Mouse (Mus musculus): ENCODE results near the gene Pm20d1.

The Pm20d1 gene

DNA sequence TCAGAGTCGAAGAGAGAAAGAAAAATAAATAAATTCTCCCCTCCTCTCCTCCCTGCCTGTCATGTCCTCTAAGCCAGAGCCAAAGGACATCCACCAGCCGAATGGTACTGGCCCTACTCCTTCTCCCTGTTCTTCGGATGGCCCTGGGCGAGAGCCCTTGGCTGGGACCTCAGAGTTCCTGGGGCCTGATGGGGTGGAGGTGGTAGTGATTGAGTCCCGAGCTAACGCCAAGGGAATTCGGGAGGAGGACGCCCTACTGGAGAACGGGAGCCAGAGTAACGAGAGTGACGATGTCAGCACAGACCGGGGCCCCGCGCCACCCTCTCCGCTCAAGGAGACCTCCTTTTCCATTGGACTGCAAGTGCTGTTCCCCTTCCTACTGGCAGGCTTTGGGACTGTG is 33.4 kb downstream of the Pm20d1 start:
- no peak for DNase-seq

DNA sequence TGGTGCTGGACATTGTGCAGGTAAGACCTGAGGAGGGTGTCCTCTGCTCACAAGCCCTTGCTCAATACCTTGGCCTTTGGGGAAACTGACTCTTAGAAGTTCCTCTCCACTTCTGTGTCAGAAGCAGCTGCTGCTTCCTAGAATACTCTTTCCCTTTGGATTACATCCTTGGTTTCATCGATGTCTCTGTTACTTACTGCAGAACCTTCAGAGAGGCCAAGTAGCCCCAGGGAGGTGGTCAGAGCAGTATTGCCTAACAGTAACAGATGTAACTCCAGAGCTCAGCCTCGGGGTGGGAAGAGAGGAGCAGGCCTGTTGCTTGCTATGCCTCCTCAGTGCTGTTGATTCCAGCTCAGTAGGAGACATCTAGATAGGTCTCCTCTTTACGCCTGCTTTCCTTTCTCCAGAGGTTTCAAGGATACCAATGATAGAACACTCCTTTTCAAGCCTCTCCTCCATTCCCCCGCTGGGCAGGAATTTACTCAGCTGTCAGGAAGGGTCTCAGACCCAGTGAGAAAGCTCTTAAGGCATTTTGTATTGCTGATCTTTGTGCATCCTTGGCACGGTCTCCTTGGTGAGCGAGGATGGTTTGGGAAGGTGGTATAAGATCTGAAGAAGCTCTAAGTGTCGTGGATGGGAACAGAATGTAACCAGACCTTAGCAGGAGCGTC is 33.9 kb downstream of the Pm20d1 start:
- DNase-seq = no peak

- DNase-seq = no peak
Observed at GRCm38 (mm10) chr1:131837035-131837434, 39.9 kb downstream of the Pm20d1 start.

GRCm38 (mm10) chr1:131838542-131838941 is 41.4 kb downstream of the Pm20d1 start:
- no peak for DNase-seq

- DNase-seq = no peak
Observed at GRCm38 (mm10) chr1:131839279-131839678, 42.1 kb downstream of the Pm20d1 start.

GRCm38 (mm10) chr1:131842221-131842620 is 45.0 kb downstream of the Pm20d1 start:
- no peak for DNase-seq

DNA sequence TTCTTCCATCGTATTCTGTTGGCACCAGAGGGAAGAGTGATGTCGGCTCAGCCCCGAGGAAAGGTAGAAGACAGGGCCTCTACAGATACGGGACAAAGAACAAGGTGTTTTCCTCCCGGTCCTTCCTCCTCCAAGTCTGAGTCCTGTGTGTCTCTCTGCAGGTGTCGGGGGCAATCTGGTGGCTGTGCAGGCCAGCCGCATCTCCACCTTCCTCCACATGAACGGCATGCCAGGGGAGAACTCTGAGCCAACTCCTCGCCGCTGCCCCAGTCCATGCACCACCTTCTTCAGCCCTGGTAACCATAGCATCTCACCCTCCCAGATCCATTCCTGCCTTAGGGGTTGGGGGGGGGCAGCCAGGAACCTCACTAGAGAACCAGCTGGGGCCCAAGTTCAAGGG is 46.6 kb downstream of the Pm20d1 start:
- no peak for DNase-seq

DNA sequence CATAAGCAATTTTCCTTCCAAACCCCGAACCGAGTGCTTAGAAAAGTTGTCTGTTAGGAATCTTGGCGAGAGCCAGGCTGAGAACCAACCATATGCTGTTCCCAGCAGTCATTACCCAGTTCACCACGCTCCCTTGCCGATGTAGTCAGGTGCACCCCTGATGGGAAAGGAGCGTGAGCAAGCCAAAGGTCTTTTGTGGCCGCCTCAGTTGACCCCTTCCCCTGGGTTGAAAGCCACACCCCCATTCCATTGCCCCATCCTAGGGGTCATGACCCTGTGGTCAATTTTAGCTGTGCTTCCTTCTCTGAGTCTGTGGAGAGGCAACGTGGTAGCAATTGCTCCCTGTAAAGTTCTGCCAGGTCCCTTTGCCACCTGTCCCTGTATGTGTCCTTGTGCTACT is 47.7 kb downstream of the Pm20d1 start:
- DNase-seq = no peak

- peak; percentile 74 for DNase-seq
Observed at GRCm38 (mm10) chr1:131846255-131846654, 49.1 kb downstream of the Pm20d1 start.

DNA sequence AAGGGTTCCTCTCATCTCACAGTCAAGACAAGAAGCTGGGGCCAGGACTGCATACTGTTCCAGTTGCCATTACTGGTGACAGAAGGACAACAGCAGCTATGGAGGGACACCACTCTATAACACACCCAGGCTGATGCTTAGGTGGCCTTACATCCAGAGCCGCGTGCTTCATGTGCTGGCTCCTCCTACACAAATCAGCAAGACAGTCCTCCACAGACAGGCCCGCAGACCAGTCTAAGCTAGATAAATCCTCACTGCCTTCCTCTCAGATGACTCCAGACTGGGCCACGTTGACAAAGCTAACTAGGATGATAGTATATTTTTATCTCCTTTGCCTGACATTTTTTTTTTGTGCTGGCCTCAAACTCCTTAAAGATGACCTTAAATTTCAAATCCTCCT is 64.6 kb downstream of the Pm20d1 start:
- DNase-seq = no peak

GRCm38 (mm10) chr1:131865596-131865995 is 68.4 kb downstream of the Pm20d1 start:
- DNase-seq = no peak

DNA sequence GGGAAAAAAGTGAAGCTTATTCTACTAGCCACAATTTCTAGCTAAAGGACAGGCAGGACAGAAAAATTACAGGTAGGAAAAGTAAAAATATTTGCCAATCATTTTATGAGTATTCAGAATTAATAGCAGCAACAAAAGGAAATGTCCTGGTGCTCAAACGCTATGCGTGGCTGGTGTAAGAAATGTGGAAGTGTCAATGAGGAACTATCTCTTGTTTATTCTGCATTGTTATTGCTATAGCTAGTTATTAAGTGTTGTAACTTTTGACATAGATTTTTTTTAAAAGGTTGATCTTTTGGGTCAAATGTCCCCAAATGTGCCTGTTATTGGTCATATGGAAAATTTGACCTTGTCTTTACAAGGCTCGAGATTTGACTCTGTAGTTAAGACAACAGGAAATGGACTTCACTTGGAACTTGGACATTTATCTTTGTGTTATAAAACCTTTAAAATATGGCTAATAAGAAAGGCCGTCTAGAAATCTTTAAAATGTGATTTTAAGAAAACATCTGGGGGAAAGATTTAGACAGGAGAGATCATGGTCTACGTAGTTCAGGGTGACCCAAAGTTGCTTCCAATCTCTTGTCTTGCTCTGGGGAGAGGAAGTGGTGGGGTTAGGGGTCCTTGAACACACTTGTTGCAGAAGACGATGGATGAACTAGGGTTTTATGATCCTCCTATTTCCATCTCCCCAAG is 69.3 kb downstream of the Pm20d1 start:
- peak; percentile 14 for DNase-seq

DNA sequence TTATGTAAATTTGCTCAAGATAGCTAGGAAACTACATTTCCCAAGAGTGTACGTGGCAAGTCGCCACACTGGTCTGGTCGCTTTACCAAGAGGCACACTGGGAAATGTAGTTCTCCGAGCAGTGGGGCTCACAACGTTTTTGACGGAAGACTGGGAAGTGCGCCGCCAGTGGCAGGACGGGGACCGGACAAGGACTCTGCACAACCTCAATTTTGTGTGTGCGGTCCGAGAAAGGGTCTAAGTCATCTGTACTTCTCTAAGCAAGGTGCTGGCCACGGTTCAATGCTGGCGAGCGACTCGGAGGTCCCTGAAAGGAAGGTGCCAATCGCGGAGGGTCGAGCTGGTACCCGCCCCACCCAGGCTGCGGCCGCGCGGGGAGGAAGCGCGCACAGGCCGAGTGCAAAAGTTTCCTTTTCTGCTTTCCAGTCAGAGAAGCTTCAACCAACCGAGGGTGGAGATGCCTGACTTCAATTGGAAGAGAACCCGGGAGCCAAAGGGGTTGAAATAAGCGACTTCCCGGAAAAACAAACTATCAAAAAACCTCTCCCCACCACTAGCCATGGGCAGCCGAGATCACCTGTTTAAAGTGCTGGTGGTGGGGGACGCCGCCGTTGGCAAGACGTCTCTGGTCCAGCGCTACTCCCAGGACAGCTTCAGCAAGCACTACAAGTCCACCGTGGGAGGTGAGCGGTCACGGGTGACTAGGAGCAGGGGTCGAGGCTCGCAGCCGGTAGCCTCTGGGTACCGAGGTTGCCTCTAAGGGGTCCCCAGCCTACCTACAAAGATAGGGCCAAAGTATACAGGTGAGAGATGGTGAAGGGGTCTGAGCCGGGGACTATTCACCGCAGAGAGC is 70.1 kb downstream of the Pm20d1 start, which contains the start of gene Rab29:
TSS of gene Rab29 (plus strand) at position 132 of the 853 bp plus-strand sequence.
- peak; percentile 94 for DNase-seq

GRCm38 (mm10) chr1:131867946-131868290 is 70.7 kb downstream of the Pm20d1 start:
- no peak for DNase-seq

- no peak for DNase-seq
Observed at GRCm38 (mm10) chr1:131869561-131869960, 72.4 kb downstream of the Pm20d1 start.

Data from thymus, postnatal 4 days (tissue).